Mouse (Mus musculus) CH12.LX (cell line): ENCODE data around the gene Foxred1. TPM values are rescaled to one million over a fixed set of nuclear protein-coding genes. Genes with fewer than 3 reads are reported as not detected.

Experiments
- DNase-seq: peaks from one replicate; pipeline ENCODE4 v3.0.0-alpha.2; 2013; ENCODE audit errors: extremely low read depth
- H3K27ac ChIP-seq: 2 replicates; pipeline ENCODE4 v1.5.1; 2012; ENCODE audit warnings: low read depth, mild to moderate bottlenecking, control low read depth, moderate library complexity; ENCODE audit not compliant: insufficient read depth
- H3K27me3 ChIP-seq: replicated peaks from 2 replicates; pipeline ENCODE3; 2012; ENCODE audit warnings: inconsistent platforms
- H3K36me3 ChIP-seq, 2 experiments: replicated peaks in 1 of 2; 2 replicates each; pipeline versions ENCODE3 to v1.6.1; 2012; ENCODE audit warnings: inconsistent platforms in 1 of 2, low read length in 1 of 2, mild to moderate bottlenecking in 1 of 2, mixed read lengths in 1 of 2, moderate library complexity in 1 of 2; ENCODE audit not compliant: control insufficient read depth in 1 of 2, insufficient read depth in 1 of 2
- H3K4me1 ChIP-seq, 2 experiments: 2 replicates each; pipeline ENCODE4 v1.6.1; 2012; ENCODE audit warnings: inconsistent platforms in 1 of 2, moderate library complexity in 1 of 2; ENCODE audit not compliant: insufficient read depth in 2 of 2, control insufficient read depth in 1 of 2
- H3K4me2 ChIP-seq: 2 replicates; pipeline ENCODE4 v1.6.1; 2012; ENCODE audit warnings: low read depth, mild to moderate bottlenecking, control low read depth; ENCODE audit not compliant: poor library complexity, insufficient read depth, severe bottlenecking
- H3K4me3 ChIP-seq, 3 experiments: fragments of 150-350 bp in 1 of 3; sonication (generic) in 1 of 3; replicated peaks in 1 of 3; 2 replicates each; pipeline versions ENCODE3 to v1.5.1; 2011 to 2012; ENCODE audit warnings: low read depth in 2 of 3, low read length in 2 of 3, mild to moderate bottlenecking in 2 of 3, moderate library complexity in 2 of 3, control low read depth in 1 of 3, improper control_type of control experiment in 1 of 3, inconsistent platforms in 1 of 3, mixed read lengths in 1 of 3; ENCODE audit not compliant: poor library complexity in 1 of 3
- H3K79me2 ChIP-seq: replicated peaks from 2 replicates; pipeline ENCODE4 v1.6.1; 2012; ENCODE audit warnings: mild to moderate bottlenecking, moderate library complexity; ENCODE audit not compliant: control insufficient read depth, poor library complexity, insufficient read depth, severe bottlenecking; ENCODE audit errors: extremely low read depth
- H3K9ac ChIP-seq: 2 replicates; pipeline ENCODE4 v1.6.1; 2012; ENCODE audit warnings: low read depth, mild to moderate bottlenecking, control low read depth, moderate library complexity; ENCODE audit not compliant: insufficient read depth
- H3K9me3 ChIP-seq: replicated peaks from 2 replicates; pipeline ENCODE3; 2012; ENCODE audit warnings: low read length, inconsistent platforms, mixed read lengths
- CHD1 ChIP-seq: IDR thresholded peaks from 2 replicates; pipeline ENCODE4 v1.6.1; 2012; ENCODE audit warnings: low read depth, low read length, improper control_type of control experiment, inconsistent platforms
- EP300 ChIP-seq: IDR thresholded peaks from 2 replicates; pipeline ENCODE4 v1.6.1; 2011; ENCODE audit warnings: low read length, improper control_type of control experiment
- KAT2A ChIP-seq: IDR thresholded peaks from 2 replicates; pipeline ENCODE4 v1.6.1; 2012; ENCODE audit warnings: low read length, improper control_type of control experiment, inconsistent platforms; ENCODE audit not compliant: insufficient replicate concordance
- MAX ChIP-seq: IDR thresholded peaks from 2 replicates; pipeline ENCODE4 v1.6.1; 2011; ENCODE audit warnings: low read length, improper control_type of control experiment
- MXI1 ChIP-seq: IDR thresholded peaks from 2 replicates; pipeline ENCODE4 v1.6.1; 2011; ENCODE audit warnings: mild to moderate bottlenecking, low read depth, low read length, improper control_type of control experiment
- MYC ChIP-seq: IDR thresholded peaks from 2 replicates; pipeline ENCODE4 v1.6.1; 2011; ENCODE audit warnings: low read depth, mild to moderate bottlenecking, improper control_type of control experiment, low read length
- POLR2A ChIP-seq: IDR thresholded peaks from 2 replicates; pipeline ENCODE4 v1.6.1; 2011; ENCODE audit warnings: low read depth, mild to moderate bottlenecking, improper control_type of control experiment, low read length
- POLR2AphosphoS2 ChIP-seq: IDR thresholded peaks from 2 replicates; pipeline ENCODE4 v1.6.1; 2011; ENCODE audit warnings: low read depth, low read length, improper control_type of control experiment
- RCOR1 ChIP-seq: conservative IDR thresholded peaks from 2 replicates; pipeline ENCODE4 v1.6.1; 2012; ENCODE audit warnings: low read depth, mild to moderate bottlenecking, inconsistent platforms, low read length, improper control_type of control experiment
- SIN3A ChIP-seq: IDR thresholded peaks from 2 replicates; pipeline ENCODE4 v1.6.1; 2012; ENCODE audit warnings: low read length, improper control_type of control experiment, inconsistent platforms
- TBP ChIP-seq: conservative IDR thresholded peaks from 2 replicates; pipeline ENCODE4 v1.6.1; 2011; ENCODE audit warnings: low read depth, low read length, improper control_type of control experiment
- USF1 ChIP-seq: IDR thresholded peaks from 2 replicates; pipeline ENCODE4 v1.6.1; 2014; ENCODE audit warnings: low read depth, mild to moderate bottlenecking, inconsistent platforms, low read length, improper control_type of control experiment
- USF2 ChIP-seq: conservative IDR thresholded peaks from 2 replicates; pipeline ENCODE4 v1.6.1; 2011; ENCODE audit warnings: low read depth, low read length, improper control_type of control experiment
- ZNF384 ChIP-seq: IDR thresholded peaks from 2 replicates; pipeline ENCODE4 v1.6.1; 2012; ENCODE audit warnings: low read depth, low read length, improper control_type of control experiment, inconsistent platforms
- dilution Hi-C: fragments of 300-500 bp; cut with MboI; formaldehyde crosslinking; loops from 2 replicates; pipeline ENCODE4 v1.14.3; 2020; ENCODE audit warnings: low sequenced_read_pairs; ENCODE audit not compliant: extremely low pct_unique_long_range_greater_than_20kb, extremely low pct_ligation_motif_present
- in situ Hi-C: fragments of 300-500 bp; cut with MboI; formaldehyde crosslinking; loops from 3 replicates; pipeline ENCODE4 v1.14.3; 2019; ENCODE audit warnings: low sequenced_read_pairs, low pct_ligation_motif_present, low pct_unique_long_range_greater_than_20kb, mixed read lengths
- polyA plus RNA-seq: library from polyadenylated mRNA; unstranded; fragments of >175 nt; gene quantifications from 2 replicates; pipeline ENCODE4 v1.2.1, GENCODE M21; 2012; ENCODE audit warnings: low read depth; ENCODE audit not compliant: insufficient read length
- total RNA-seq, 2 experiments: library from RNA; depleted of rRNA; stranded (reverse); fragments of 300-350 nt in 1 of 2; fragments of >200 nt in 1 of 2; gene quantifications; 2 replicates each; pipeline ENCODE4 v1.2.3; 2012 to 2014

Gene Foxred1
- total and polyA plus RNA-seq, 3 experiments = 31.1 to 69.1 (median 40.3) TPM

- H3K9ac ChIP-seq = no peak overlapping the region
- H3K4me3 ChIP-seq = no peak overlapping the region
- no peak for DNase-seq
- no peak overlapping the region for H3K27ac ChIP-seq
- no peaks in the 10 kb centered on the region for H3K4me1 ChIP-seq
- no peak overlapping the region for H3K4me2 ChIP-seq
- H3K36me3 ChIP-seq = peaks cover 52 to 82% of the 10 kb centered on the region in 2 experiments
- in situ Hi-C loops = no loop called here
- TF ChIP-seq MAX = no peak
- TF ChIP-seq USF1 = no peak
- no peak for TF ChIP-seq USF2
- TF ChIP-seq, all 38 proteins: peak for 0
- dilution Hi-C loops = no loop called here
- Histone ChIP-seq H3K9me3 (no peaks in the 10 kb centered on the region), H3K79me2 (peaks cover 2% of the 10 kb centered on the region; the same call in 1 of the 2 replicates), H3K27me3 (no peaks in the 10 kb centered on the region)
Observed at GRCm38 (mm10) chr9:35217963-35218362, 7.1 kb upstream of the Foxred1 start.

DNA sequence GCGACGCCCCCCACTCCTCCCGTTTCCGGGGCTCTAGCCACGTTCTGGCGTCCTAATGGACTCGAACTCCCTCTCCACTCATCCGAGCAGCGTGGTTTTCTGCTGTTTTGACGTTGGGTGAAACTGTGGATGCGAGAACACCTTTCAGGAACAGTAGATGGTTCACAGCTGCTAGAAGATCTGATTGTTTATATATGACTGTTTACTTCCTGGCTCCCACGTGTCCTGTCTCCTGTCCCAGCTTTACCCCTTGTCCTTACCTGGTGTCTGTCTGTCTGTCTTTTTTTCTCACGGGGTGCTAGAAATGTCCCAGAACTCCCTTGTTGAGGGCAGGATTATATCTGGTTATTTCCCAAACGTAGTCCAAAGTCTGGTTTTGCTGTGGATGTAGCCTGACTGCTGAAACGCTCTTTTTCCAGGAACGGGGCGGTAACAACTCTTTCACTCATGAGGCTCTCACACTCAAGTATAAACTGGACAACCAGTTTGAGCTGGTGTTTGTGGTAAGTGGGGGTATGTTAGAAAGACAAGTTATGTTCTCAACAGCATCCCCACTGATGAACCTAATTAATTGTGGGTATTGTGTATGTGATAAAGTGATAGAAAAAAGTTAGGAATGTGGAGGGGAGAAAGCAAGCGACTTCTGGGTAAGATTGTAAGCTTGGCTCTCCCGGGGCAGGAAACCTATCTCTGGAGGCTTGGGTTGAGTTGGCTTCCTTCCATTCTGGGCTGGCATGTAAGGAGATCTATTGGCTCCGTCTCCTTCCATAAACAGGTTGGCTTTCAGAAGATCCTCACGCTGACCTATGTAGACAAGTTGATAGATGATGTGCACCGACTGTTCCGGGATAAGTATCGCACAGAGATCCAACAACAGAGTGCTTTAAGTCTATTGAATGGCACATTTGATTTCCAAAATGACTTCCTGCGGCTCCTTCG lies 987 bp upstream of the Foxred1 start:
- DNase-seq = peak; percentile 29
- peaks cover 61 to 73% of the 10 kb centered on the region in 2 experiments for H3K36me3 ChIP-seq
- H3K4me2 ChIP-seq = peak overlapping the region; percentile 79
- peaks cover 5 to 24% of the 10 kb centered on the region in 2 experiments; a peak in 3 of 4 replicates for H3K4me1 ChIP-seq
- peaks cover 23% of the 10 kb centered on the region for H3K79me2 ChIP-seq
- TF ChIP-seq RCOR1 = no peak
- 0 out of 2 replicates have a peak, but pooled peaks have one; percentile 38 for TF ChIP-seq CHD1
- no peak for TF ChIP-seq POLR2A
- no peak for TF ChIP-seq KAT2A
- TF ChIP-seq ZNF384 = no peak
- peak; percentile 88 for TF ChIP-seq MAX
- no peak for TF ChIP-seq TBP
- TF ChIP-seq EP300 = no peak
- TF ChIP-seq MXI1 = peak; percentile 89
- TF ChIP-seq SIN3A = peak; percentile 91
- TF ChIP-seq POLR2AphosphoS2 = no peak
- TF ChIP-seq MYC = peak; percentile 86; the same call in 1 of the 2 replicates
- in situ Hi-C loops (no loop called here), dilution Hi-C loops (no loop called here)
- peak overlapping the region; percentile 97 for H3K9ac ChIP-seq
- peak overlapping the region; percentile 54 for H3K27ac ChIP-seq
- no peaks in the 10 kb centered on the region for H3K27me3 ChIP-seq
- peak overlapping the region; percentile 95 to 99 (median 96) for H3K4me3 ChIP-seq
- peaks cover 4% of the 10 kb centered on the region for H3K9me3 ChIP-seq
